Mouse (Mus musculus) heart, adult 18-20 months (tissue): Measurements from ENCODE around the gene Acap2. TPM values are rescaled to one million over a fixed set of nuclear protein-coding genes. Genes with fewer than 3 reads are reported as not detected.

Source experiments
- DNase-seq, 2 experiments: peaks; one replicate each; pipeline ENCODE4 v3.0.0; 2021 to 2022; ENCODE audit warnings: mixed read lengths in 1 of 2
- total RNA-seq, 2 experiments: library from RNA; stranded (reverse); gene quantifications; 2 replicates each; pipeline ENCODE4 v1.2.3; 2021

The Acap2 gene
- total RNA-seq, 2 experiments from 2014 or later: 16.8 to 18.7 TPM

GRCm38 (mm10) chr16:31046217-31046659, 154.8 kb downstream of the Acap2 start:
- peak in 1 of 2 experiments; percentile 31 for DNase-seq

DNA sequence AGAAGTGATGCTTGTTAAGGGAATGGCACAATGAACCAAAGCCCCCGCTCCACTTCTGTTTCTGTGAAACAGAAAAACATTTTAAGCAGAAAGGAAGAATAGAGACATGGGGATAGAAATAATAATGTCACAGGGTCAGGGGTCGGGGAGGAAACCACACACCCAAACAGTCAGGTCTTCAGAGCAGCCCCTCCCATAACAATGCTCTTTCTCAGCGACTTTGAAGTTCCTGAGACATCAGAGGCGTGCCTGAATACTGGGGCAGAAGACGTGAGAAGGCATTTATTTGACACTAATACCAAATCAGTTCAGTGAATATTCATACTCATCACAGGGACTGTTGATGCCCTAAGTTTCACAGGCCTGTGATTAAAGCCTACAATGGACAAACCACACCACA, 155.8 kb downstream of the Acap2 start:
- DNase-seq: no peak

DNA sequence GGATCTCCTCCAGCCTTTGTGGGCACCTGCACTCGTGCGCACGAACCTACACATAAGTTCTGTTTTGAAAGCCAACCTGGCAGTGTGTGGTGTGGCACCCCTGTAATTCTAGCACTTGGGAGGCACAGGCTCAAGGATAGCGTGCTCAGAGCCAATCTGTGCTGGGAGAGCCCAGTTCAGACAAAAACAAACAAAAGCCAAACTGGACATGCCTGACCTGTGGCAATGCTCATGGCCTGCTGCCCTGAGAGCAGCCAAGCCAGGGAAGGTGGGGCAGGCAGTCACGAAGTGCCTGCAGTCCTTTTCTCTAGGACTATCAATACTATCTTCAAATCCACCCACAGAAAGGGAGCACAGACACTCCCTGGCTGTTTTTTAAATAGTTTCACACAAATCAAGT, 157.9 kb downstream of the Acap2 start:
- no peak for DNase-seq

Other genes starting within 250 kb of the Acap2 start
- 10 to 100 TPM; 10.2 to 10.9 TPM for gene Xxylt1, start 119.8 kb downstream of the Acap2 start, total RNA-seq
- 10 to 100 TPM; 77.5 to 85.2 TPM for gene Ppp1r2, start 74.0 kb upstream of the Acap2 start, total RNA-seq
- gene Apod, start 113.6 kb upstream of the Acap2 start, total RNA-seq: 1 to 10 TPM; 5.5 to 6.8 TPM
- 100 to 1,000 TPM; 240 to 275 TPM for gene Bdh1, start 221.0 kb upstream of the Acap2 start, total RNA-seq